Mouse (Mus musculus): ENCODE measurements around the gene Mylk. TPM values are rescaled to one million over a fixed set of nuclear protein-coding genes. Genes with fewer than 3 reads are reported as not detected.
A peak's percentile ranks its signal among the peaks of the same experiment; 100 is the strongest.
"Not testable (repeated sequence)": the region's sequence is repeated elsewhere in the genome, so short reads cannot be mapped to it uniquely, and the experiment has no call there.

Mylk gene
- polyA plus RNA-seq (2016; fragmentation: Nextera tagmentation; extraction: Ambion mirVana), result 5.5 and 7.3 TPM in 2 replicates

DNA sequence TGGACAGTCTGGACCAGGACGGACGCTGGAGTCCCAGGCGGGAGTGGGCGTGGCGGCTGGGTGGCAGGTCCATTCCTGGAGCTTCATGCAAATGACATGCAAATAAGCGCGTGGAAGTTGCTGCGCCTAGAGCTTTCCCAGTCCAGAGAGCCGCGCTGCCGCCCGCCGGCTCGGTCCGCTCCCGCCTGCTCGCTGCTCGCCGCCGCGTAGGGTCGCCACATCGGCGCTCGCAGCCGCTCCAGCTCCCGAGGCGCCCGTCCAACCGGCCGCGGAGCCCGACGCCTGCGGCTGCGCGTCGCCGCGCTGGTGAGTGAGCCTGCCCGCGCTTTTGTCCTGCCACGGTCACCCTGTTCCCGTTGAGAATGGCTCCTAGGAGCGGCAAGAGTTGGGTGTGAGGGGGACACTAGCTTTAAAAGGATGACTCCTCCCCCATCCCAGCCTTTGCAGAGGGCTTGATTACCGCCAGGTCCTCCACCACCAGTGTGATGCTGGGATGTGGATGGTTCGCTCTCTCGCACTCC is at the start of gene Mylk:
Mylk (plus strand) TSS at position 146 of the 521 bp plus-strand sequence.
- peaks cover 19% of the 10 kb centered on the region for H3K27me3 ChIP-seq
- H3K4me2 ChIP-seq (replicated peaks), result peak within 1 kb of the TSS; percentile 89
- under 1% methylated on average over 48 of the region's 48 CpGs for WGBS
- H3K27ac ChIP-seq, result peak within 1 kb of the TSS; percentile 40; the same call in 1 of the 2 replicates
- H3K9ac ChIP-seq, result peak within 1 kb of the TSS; percentile 54
- no peaks in the 10 kb centered on the region for H3K9me3 ChIP-seq (replicated peaks)
- H3K4me3 ChIP-seq, result peak within 1 kb of the TSS; percentile 44
- H3K4me1 ChIP-seq, result peaks cover 24% of the 10 kb centered on the region
- peak; percentile 88 for ATAC-seq (ENCODE audit: low FRiP score)
- H3K36me3 ChIP-seq, result no peaks in the 10 kb centered on the region

DNA sequence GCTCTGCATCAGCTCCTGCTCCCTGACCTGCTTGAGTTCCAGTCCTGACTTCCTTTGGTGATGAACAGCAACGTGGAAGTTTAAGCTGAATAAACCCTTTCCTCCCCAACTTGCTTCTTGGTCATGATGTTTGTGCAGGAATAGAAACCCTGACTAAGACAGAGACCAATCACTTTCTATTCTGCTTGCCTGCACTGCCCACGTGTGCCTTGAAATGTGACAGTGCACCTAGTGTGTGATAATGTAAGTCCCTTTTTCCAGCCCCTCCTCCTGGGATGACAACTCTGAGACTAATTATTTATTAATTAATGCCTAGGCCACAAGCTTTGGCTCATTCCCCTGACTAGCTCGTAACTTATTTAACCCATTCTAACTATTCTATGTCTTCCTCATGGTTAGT is 46.3 kb upstream of the Mylk start:
- ATAC-seq (ENCODE audit: low FRiP score); H3K4me2 ChIP-seq (replicated peaks); H3K9ac ChIP-seq; H3K4me3 ChIP-seq; H3K9me3 ChIP-seq (replicated peaks); H3K36me3 ChIP-seq; H3K27me3 ChIP-seq; H3K27ac ChIP-seq; H3K4me1 ChIP-seq: not testable (repeated sequence)
- 86% methylated on average over 3 of the region's 3 CpGs for WGBS

DNA sequence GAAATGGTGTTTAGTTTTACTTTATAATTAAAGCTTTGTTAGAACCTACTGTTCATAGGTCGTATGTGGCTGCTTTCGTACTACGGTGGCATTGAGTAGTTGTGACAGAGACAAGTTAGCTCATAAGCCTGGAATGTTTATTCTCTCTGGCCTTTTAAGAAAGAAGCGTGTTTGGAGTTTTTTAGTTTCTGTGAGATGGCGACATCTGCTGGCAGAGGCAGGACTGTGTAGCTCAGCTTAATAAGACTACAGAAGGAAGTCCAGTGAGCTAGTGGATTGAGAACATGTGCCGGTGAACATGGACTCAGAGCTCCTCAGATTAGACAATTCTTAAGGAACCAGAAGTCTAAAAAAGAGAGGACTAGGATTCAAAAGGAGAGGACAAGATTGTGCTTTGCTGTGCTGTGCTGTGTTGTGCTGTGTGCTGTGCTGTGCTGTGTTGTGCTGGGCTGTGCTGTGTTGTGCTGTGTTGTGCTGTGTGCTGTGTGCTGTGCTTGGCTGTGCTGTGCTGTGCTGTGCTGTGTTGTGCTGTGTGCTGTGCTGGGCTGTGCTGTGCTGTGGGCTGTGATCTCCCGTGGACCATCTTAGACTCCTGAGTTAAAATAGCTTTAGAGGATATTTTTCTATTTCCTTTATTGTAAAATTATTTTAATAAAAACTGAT is 44.7 kb upstream of the Mylk start:
- Histone ChIP-seq H3K4me3 (no peak overlapping the region), H3K9me3 (replicated peaks) (no peaks in the 10 kb centered on the region), H3K4me1 (no peaks in the 10 kb centered on the region), H3K36me3 (peaks cover 14% of the 10 kb centered on the region; the same call in 1 of the 2 replicates), H3K27me3 (no peaks in the 10 kb centered on the region), H3K4me2 (replicated peaks) (no peak overlapping the region), H3K27ac (no peak overlapping the region), H3K9ac (no peak overlapping the region)
- 30% methylated on average over 7 of the region's 7 CpGs for WGBS
- peak; percentile 56 for ATAC-seq (ENCODE audit: low FRiP score)

DNA sequence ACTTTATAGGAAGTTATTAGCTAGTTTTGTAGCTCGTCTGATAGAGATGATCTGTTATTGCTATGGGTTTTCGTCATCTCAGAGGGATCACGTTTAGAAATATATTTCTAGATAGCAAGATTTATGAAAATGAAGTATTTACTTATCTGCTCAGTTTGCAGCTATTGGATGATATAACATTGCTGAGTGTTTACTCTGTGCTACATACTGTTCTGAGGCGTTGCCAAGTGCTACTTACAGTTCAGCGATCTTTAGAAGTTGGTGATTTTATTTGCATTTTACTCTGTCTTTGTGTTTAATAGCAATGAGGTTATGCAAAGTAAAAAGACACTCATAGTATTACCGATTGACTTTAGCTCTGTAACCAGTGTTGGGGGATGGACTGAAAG is 44.2 kb upstream of the Mylk start:
- no peak overlapping the region for H3K27ac ChIP-seq
- H3K27me3 ChIP-seq, result no peaks in the 10 kb centered on the region
- H3K4me1 ChIP-seq, result no peaks in the 10 kb centered on the region
- no peak overlapping the region for H3K9ac ChIP-seq
- WGBS, result 87% methylated on average over 6 of the region's 6 CpGs
- peaks cover 17% of the 10 kb centered on the region; the same call in 1 of the 2 replicates for H3K36me3 ChIP-seq
- no peak overlapping the region for H3K4me2 ChIP-seq (replicated peaks)
- no peak overlapping the region for H3K4me3 ChIP-seq
- no peak for ATAC-seq (ENCODE audit: low FRiP score)
- H3K9me3 ChIP-seq (replicated peaks), result no peaks in the 10 kb centered on the region

DNA sequence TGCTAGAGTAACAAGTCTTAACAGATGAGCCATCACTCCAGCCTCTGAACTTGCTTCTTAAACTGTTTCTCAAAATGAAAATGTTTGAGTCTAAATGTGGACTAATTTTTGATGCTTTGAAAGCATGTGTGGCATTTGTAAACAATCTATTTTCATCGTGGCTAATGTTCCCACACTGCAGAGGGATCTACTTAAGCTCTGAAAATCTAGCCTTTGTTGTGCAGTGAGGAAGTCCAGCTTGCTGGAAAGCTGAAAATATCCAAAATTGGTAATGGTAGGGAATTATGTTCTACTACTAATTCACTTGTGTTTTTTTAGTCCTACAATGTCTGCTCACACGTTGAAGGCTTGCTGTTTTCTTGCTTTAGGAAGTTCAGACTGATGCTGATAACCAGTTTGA is 39.0 kb upstream of the Mylk start:
- ATAC-seq (ENCODE audit: low FRiP score), result no peak
- H3K4me1 ChIP-seq, result no peaks in the 10 kb centered on the region
- 94% methylated on average over 2 of the region's 2 CpGs for whole genome bisulfite sequencing
- H3K4me3 ChIP-seq, result no peak overlapping the region
- no peaks in the 10 kb centered on the region for H3K9me3 ChIP-seq (replicated peaks)
- H3K27ac ChIP-seq, result no peak overlapping the region
- H3K4me2 ChIP-seq (replicated peaks), result no peak overlapping the region
- H3K36me3 ChIP-seq, result peaks cover 29% of the 10 kb centered on the region; the same call in 1 of the 2 replicates
- no peak overlapping the region for H3K9ac ChIP-seq
- H3K27me3 ChIP-seq, result no peaks in the 10 kb centered on the region

DNA sequence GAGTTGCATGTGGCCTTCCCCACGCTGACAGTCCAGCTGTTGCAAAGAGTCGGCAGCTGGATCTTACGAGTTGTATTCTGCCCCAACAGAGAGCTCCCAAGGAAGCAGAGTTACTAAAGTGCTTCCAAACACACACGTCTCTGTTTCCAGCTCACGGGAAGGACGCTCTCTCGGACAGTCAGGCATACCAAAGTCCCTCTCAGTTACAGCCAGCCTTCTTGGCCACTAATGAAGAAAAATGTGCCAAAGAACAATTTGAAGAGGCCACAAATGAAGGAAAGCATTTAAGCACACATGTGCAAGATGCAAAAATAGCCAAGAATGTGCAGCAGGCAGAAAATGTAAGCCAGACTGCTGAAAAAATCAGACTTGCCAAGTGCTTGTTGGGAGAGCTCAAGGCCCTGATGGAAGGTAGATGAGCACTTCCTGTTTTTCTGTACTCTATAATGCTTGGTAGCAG is 38.5 kb upstream of the Mylk start:
- no peaks in the 10 kb centered on the region for H3K9me3 ChIP-seq (replicated peaks)
- H3K4me1 ChIP-seq, result no peaks in the 10 kb centered on the region
- 92% methylated on average over 7 of the region's 7 CpGs for WGBS
- no peaks in the 10 kb centered on the region for H3K27me3 ChIP-seq
- H3K27ac ChIP-seq, result no peak overlapping the region
- no peak overlapping the region for H3K9ac ChIP-seq
- H3K4me2 ChIP-seq (replicated peaks), result no peak overlapping the region
- H3K36me3 ChIP-seq, result peaks cover 29% of the 10 kb centered on the region; the same call in 1 of the 2 replicates
- no peak for ATAC-seq (ENCODE audit: low FRiP score)
- H3K4me3 ChIP-seq, result no peak overlapping the region

DNA sequence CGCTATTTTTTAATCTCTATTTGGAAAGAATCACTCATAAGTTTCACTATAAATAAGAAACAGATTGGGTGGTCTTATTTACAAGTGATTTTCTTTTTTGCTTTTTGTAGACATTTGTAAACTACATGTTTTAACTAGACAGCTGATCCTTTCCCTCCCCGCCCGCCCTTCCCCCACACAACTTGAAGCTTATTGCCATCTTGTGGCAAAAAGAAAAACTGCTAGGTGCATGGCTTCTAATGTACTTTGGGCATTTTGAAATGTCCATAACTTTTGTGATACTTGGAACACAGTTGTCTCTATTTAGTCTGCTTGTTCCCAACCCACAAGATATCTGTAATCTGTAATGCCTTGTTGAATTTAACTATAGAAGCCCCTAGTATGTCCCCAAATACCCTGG is 33.5 kb upstream of the Mylk start:
- Histone ChIP-seq H3K9ac (no peak overlapping the region), H3K27ac (no peak overlapping the region), H3K36me3 (peaks cover 22% of the 10 kb centered on the region; the same call in 1 of the 2 replicates), H3K4me3 (no peak overlapping the region), H3K9me3 (replicated peaks) (no peaks in the 10 kb centered on the region), H3K4me2 (replicated peaks) (no peak overlapping the region), H3K27me3 (no peaks in the 10 kb centered on the region), H3K4me1 (no peaks in the 10 kb centered on the region)
- no peak for ATAC-seq (ENCODE audit: low FRiP score)
- 79% methylated on average over 3 of the region's 3 CpGs for whole genome bisulfite sequencing

DNA sequence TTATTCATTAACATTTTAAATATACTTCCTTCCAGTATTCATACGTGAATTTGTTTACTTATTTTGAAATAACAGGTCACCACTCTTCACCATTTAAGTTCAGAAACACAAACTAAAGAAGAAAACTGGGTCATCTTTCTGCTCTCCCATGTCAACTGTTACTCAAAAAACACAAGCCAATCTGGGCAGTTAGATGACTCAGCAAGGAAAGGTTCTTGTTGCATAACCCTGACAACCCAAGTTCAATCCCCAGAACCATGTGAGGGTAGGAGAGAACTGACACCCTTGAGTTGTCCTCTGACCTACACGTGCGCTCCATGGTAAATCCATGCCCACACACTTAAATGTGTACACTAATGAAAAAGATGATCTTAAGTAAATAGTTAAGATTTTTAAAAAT is 19.9 kb upstream of the Mylk start:
- H3K27me3 ChIP-seq, result no peaks in the 10 kb centered on the region
- H3K4me1 ChIP-seq, result no peaks in the 10 kb centered on the region
- no peak for ATAC-seq (ENCODE audit: low FRiP score)
- no peak overlapping the region for H3K4me2 ChIP-seq (replicated peaks)
- peaks cover under 1% of the 10 kb centered on the region; the same call in 1 of the 2 replicates for H3K9me3 ChIP-seq (replicated peaks)
- peaks cover 18% of the 10 kb centered on the region for H3K36me3 ChIP-seq
- H3K4me3 ChIP-seq, result no peak overlapping the region
- no peak overlapping the region for H3K9ac ChIP-seq
- WGBS, result 98% methylated on average over 3 of the region's 3 CpGs
- H3K27ac ChIP-seq, result no peak overlapping the region

DNA sequence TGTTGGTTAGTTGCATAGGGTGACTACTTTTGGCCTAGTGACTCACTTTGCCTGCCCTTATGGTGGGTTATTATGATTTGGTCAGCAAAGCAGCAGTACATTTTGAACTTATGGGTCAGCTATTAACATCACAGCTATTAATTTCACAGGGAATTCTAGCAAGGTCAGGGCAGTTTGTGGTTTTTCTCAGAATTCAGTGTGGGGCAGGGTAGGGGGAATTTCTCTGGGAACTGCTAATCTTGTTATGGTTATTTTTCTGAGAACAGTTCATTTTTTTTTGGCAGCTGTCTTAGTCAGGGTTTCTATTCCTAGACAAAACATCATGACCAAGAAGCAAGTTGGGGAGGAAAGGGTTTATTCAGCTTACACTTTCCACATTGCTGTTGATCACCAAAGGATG is 16.4 kb upstream of the Mylk start:
- not testable (repeated sequence) for H3K4me3 ChIP-seq; H3K4me1 ChIP-seq; H3K4me2 ChIP-seq (replicated peaks); ATAC-seq (ENCODE audit: low FRiP score); H3K9ac ChIP-seq; H3K9me3 ChIP-seq (replicated peaks); H3K27ac ChIP-seq; H3K27me3 ChIP-seq; H3K36me3 ChIP-seq

DNA sequence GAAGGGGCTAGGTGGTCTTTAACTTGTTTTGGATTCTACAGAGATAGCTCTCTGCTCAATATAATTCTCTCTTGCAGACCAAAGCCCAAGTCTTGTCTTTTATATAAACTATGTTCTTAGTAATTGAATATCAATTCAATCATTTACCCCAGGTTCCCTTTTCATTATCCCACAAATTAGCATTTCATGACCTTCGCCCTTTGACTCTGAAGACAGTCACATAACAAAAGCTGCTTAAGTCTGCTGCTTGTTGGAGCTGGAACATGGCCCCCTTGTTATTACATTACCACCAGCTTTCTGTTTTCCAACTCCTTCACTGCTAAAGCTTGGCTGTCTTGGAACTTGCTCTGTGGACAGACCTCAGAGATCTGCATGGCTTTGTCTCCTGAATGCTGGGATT is 15.6 kb upstream of the Mylk start:
- H3K27ac ChIP-seq, result no peak overlapping the region
- H3K9me3 ChIP-seq (replicated peaks), result peaks cover 3% of the 10 kb centered on the region; the same call in 1 of the 2 replicates
- no peak for ATAC-seq (ENCODE audit: low FRiP score)
- H3K27me3 ChIP-seq, result no peaks in the 10 kb centered on the region
- peaks cover 4% of the 10 kb centered on the region; the same call in 1 of the 2 replicates for H3K36me3 ChIP-seq
- no peak overlapping the region for H3K4me2 ChIP-seq (replicated peaks)
- no peak overlapping the region for H3K4me3 ChIP-seq
- H3K4me1 ChIP-seq, result no peaks in the 10 kb centered on the region
- 87% methylated on average over 1 of the region's 1 CpGs for WGBS
- no peak overlapping the region for H3K9ac ChIP-seq

DNA sequence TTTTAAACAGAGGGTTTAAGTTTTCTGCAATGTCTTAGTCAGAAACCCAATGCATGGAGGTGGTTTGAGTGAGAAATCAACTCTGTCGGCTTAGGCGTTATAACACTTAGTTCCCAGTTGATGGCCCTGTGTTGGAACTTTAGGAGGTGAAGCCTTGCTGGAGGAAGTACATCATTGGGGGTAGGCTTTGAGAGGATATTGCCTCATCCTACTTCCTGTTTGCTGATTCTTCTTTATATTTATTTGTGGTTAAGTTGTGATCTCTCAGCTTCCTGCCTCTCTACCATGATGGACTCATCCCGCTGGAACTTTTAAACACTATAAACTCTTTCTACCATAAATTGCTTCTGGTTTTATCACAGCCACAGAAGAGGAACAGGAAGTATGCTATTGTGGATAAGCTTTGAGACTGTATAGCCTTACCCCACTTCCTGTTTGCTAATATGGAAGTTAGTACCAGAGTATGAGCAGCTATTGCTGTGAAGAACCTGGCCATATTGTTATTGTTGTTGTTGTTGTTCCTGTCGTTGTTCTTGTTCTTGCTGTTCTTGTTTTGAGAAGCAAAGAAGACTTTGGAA is 6.3 kb upstream of the Mylk start:
- no peak for ATAC-seq (ENCODE audit: low FRiP score)
- no peak overlapping the region for H3K9ac ChIP-seq

DNA sequence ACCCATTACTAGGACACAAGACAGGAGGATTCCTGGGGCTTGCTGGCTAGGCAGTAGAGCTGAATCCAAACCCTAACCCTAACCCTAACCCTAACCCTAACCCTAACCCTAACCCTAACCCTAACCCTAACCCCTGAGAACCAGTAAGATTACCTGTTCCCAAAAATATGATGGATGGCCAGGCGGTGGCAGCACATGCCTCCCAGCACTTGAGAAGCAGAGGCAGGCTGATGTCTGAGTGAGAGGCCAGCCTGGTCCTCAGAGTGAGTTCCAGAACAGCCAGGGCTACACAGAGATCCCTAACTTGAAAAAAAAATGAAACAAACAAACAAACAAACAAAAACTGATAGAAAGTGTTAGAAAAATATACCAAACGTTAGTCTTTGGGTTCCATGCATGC is 2.1 kb upstream of the Mylk start:
- H3K9ac ChIP-seq, result no peak overlapping the region
- no peaks in the 10 kb centered on the region for H3K36me3 ChIP-seq
- H3K4me1 ChIP-seq, result peaks cover 11% of the 10 kb centered on the region
- ATAC-seq (ENCODE audit: low FRiP score), result no peak
- WGBS, result 61% methylated on average over 2 of the region's 2 CpGs
- no peaks in the 10 kb centered on the region for H3K9me3 ChIP-seq (replicated peaks)
- no peak overlapping the region for H3K4me2 ChIP-seq (replicated peaks)
- no peak overlapping the region for H3K27ac ChIP-seq
- H3K27me3 ChIP-seq, result peaks cover 19% of the 10 kb centered on the region
- no peak overlapping the region for H3K4me3 ChIP-seq

More for the DNA sequence above, 6.3 kb upstream of the Mylk start:
- H3K27ac ChIP-seq, result no peak overlapping the region
- peaks cover 3% of the 10 kb centered on the region; the same call in 1 of the 2 replicates for H3K27me3 ChIP-seq
- no peaks in the 10 kb centered on the region for H3K9me3 ChIP-seq (replicated peaks)
- H3K4me2 ChIP-seq (replicated peaks), result no peak overlapping the region
- WGBS, result 92% methylated on average over 4 of the region's 4 CpGs
- no peaks in the 10 kb centered on the region for H3K36me3 ChIP-seq
- H3K4me3 ChIP-seq, result no peak overlapping the region
- H3K4me1 ChIP-seq, result no peaks in the 10 kb centered on the region
